Comparison of ENCODE assay signal across 15 mouse cellular contexts in genomic region chr13:63644308-63644707, GRCm38 (mm10).
"Had no signal": no experiment of that assay in that cellular context is flagged by ENCODE, and none has a peak within 500 bp of the region (broad histone marks: within the 10 kb centered on the region; RNA-seq: fewer than 3 reads in every experiment).

No protein-coding gene starts in this region.

- H3K36me3 ChIP-seq: kidney, embryonic 15.5 days; liver, embryonic 13.5 days; midbrain, embryonic 12.5 days; midbrain, embryonic 15.5 days; neural tube, embryonic 13.5 days; stomach, embryonic 15.5 days had no signal

- H3K4me2 ChIP-seq: kidney, embryonic 15.5 days; liver, embryonic 13.5 days; midbrain, embryonic 12.5 days; midbrain, embryonic 15.5 days; neural tube, embryonic 13.5 days; stomach, embryonic 15.5 days had no signal

- H3K9ac ChIP-seq: kidney, embryonic 15.5 days; liver, embryonic 13.5 days; midbrain, embryonic 12.5 days; midbrain, embryonic 15.5 days; neural tube, embryonic 13.5 days; stomach, embryonic 15.5 days had no signal

- DNase-seq: kidney, postnatal 14 days; kidney, postnatal 4 days; left cerebral cortex, postnatal 4 days; liver, embryonic 13.5 days; lung, adult 2 months; retina, postnatal 1 day; right cerebral cortex, postnatal 25 days; spleen, adult 18-20 months; thymus, postnatal 36 days had no signal

- H3K4me1 ChIP-seq: liver, embryonic 13.5 days; midbrain, embryonic 15.5 days had no signal

- H3K4me3 ChIP-seq: kidney, embryonic 15.5 days; liver, embryonic 13.5 days; midbrain, embryonic 12.5 days; midbrain, embryonic 15.5 days; neural tube, embryonic 13.5 days; stomach, embryonic 15.5 days had no signal

- ATAC-seq: midbrain, embryonic 15.5 days had no signal

- H3K9me3 ChIP-seq: kidney, embryonic 15.5 days; liver, embryonic 13.5 days; midbrain, embryonic 12.5 days; midbrain, embryonic 15.5 days; neural tube, embryonic 13.5 days; stomach, embryonic 15.5 days had no signal

- H3K27ac ChIP-seq: liver, embryonic 13.5 days; macrophage; midbrain, embryonic 12.5 days; midbrain, embryonic 15.5 days; neural tube, embryonic 13.5 days had no signal

- H3K27me3 ChIP-seq: kidney, embryonic 15.5 days; liver, embryonic 13.5 days; midbrain, embryonic 15.5 days; neural tube, embryonic 13.5 days; stomach, embryonic 15.5 days had no signal
